Mouse (Mus musculus) neutrophil, adult 83 days (primary cell): ENCODE measurements around the gene Nme7. TPM values are rescaled to one million over a fixed set of nuclear protein-coding genes. Genes with fewer than 3 reads are reported as not detected.

ENCODE experiments used
- total RNA-seq, 2 experiments: library from RNA; stranded (reverse); gene quantifications; one replicate each; pipeline ENCODE4 v1.2.4; 2023

Nme7 gene
- 10 to 100 TPM in 1 of 2 experiments, 1 to 10 TPM in 1; 7.9 to 10.3 TPM for total RNA-seq

GRCm38 (mm10) chr1:164303821-164304220 is at the start of gene Nme7:
TSS of gene Nme7 (plus strand) at chr1:164304121.

GRCm38 (mm10) chr1:164275455-164275954 is 28.4 kb upstream of the Nme7 start, which contains the start of gene Ccdc181:
TSS of gene Ccdc181 (plus strand) at chr1:164275585.

DNA sequence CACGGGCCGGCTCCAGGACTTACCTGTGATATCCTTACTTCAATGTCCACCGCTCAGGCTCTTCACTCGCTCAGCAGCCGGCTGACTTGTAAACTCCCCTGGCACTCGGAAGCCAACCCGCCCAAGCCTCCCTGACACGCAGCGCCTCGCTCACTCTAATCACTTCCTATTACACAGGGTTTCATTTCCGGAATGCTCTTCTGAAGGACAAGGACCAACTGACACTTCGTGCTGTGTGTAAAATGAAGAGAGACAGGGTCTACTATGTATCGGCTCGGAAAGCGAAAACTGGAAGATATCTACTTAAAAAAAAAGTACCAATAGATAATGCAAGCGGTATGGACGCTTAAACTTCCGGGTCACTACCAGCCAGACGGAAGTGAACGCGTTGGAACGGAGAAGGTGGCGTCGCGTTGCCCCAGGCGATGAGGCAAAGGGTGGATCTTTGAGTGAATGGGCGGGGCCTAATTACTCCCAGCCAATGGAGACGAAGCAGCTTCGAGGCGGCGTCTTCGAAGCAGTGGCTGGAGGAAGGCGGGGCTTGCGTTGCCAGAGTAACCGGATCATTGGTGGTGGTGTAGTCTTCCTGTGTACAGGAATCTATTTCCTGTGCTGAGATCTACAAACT is 3.3 kb downstream of the Nme7 start, which contains the start of gene Blzf1:
Gene Blzf1 (minus strand): TSS at position 366 of the 628 bp plus-strand sequence.

GRCm38 (mm10) chr1:164458245-164458613 is 154.3 kb downstream of the Nme7 start, which contains the start of gene Atp1b1:
TSS of gene Atp1b1 (minus strand) at chr1:164458355.

Other genes with a start within 250 kb of the Nme7 start
- gene Sell, start 242.1 kb upstream of the Nme7 start, total RNA-seq: 100 to 1,000 TPM; 498 to 511 TPM
- gene Selp, start 188.9 kb upstream of the Nme7 start, total RNA-seq: 10 to 100 TPM in 1 of 2 experiments, 1 to 10 TPM in 1; 8.2 to 10.7 TPM
- 10 to 100 TPM; 61.9 to 68.1 TPM for gene F5, start 152.3 kb upstream of the Nme7 start, total RNA-seq
- 1 to 10 TPM; 3.1 to 7.2 TPM for gene Slc19a2, start 55.1 kb upstream of the Nme7 start, total RNA-seq
- 1 to 10 TPM; 4.2 to 4.7 TPM for gene Ccdc181, start 28.5 kb upstream of the Nme7 start, total RNA-seq
- gene Blzf1, start 3.4 kb downstream of the Nme7 start, total RNA-seq: 10 to 100 TPM; 12.4 to 13.2 TPM
- gene Atp1b1, start 154.2 kb downstream of the Nme7 start, total RNA-seq: 1 to 10 TPM; 6.5 to 6.7 TPM